Mouse (Mus musculus) stomach, embryonic 15.5 days (tissue): Measurements from ENCODE around the gene Zfp111. TPM values are rescaled to one million over a fixed set of nuclear protein-coding genes. Genes with fewer than 3 reads are reported as not detected.

ENCODE experiments used
- ATAC-seq: fragments of 200-750 bp; cut with Nextera tagmentation; 2 replicates; pipeline ENCODE4 v1.8.0; 2017; ENCODE audit warnings: low read depth, moderate number of reproducible peaks, moderate TSS enrichment; ENCODE audit not compliant: insufficient read depth, low FRiP score
- H3K27ac ChIP-seq: fragments of 300-500 bp; sonication (generic); 2 replicates; pipeline ENCODE4 v1.5.1; 2015; ENCODE audit warnings: mild to moderate bottlenecking, inconsistent platforms
- H3K27me3 ChIP-seq: fragments of 300-500 bp; sonication (generic); replicated peaks from 2 replicates; pipeline ENCODE4 v1.6.1; 2015; ENCODE audit warnings: inconsistent platforms
- H3K36me3 ChIP-seq: fragments of 300-500 bp; sonication (generic); 2 replicates; pipeline ENCODE4 v1.6.1; 2015; ENCODE audit warnings: inconsistent platforms
- H3K4me1 ChIP-seq: fragments of 300-500 bp; sonication (generic); 2 replicates; pipeline ENCODE4 v1.6.1; 2015; ENCODE audit warnings: inconsistent platforms
- H3K4me2 ChIP-seq: fragments of 300-500 bp; sonication (generic); 2 replicates; pipeline ENCODE4 v1.6.1; 2015; ENCODE audit warnings: mild to moderate bottlenecking, inconsistent platforms
- H3K4me3 ChIP-seq: fragments of 300-500 bp; sonication (generic); replicated peaks from 2 replicates; pipeline ENCODE4 v1.5.1; 2015; ENCODE audit warnings: inconsistent platforms
- H3K9ac ChIP-seq: fragments of 300-500 bp; sonication (generic); 2 replicates; pipeline ENCODE4 v1.6.1; 2015; ENCODE audit warnings: inconsistent platforms
- H3K9me3 ChIP-seq: fragments of 300-500 bp; sonication (generic); 2 replicates; pipeline ENCODE4 v1.6.1; 2016; ENCODE audit warnings: inconsistent platforms
- WGBS: fragments of 180-500 bp; shearing (Covaris S2); methylation state at CpG from one replicate; pipeline ENCODE4 v1.1.7; 2015; 5-methylcytosine and 5-hydroxymethylcytosine counted together
- polyA plus RNA-seq: library from polyadenylated mRNA; unstranded; fragments of >200 nt; fragmentation: Nextera tagmentation; extraction: Ambion mirVana; gene quantifications from 2 replicates; pipeline ENCODE4 v1.2.1, GENCODE M21; 2015

Gene Zfp111
- polyA plus RNA-seq, 1 experiment from 2014 or later = 8.5 TPM

DNA sequence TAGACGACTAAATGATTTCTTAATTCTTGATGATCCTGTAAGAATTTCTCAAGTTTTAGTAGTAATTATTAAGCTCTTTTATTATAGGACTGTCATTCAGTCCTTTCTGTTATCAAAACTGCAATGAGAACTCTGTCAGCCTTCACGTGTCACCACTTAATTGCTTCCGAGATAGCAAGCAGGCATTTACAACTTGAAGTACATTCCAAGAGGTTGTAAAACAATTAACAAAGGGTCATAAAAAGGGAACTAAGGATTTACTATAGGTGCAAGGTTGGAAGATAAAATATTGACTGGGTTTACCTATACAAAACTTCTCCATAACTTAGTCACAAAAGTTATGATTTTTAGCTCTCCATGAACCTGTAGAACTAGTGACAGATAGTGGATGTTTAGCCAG lies 18.1 kb downstream of the Zfp111 start:
- Histone ChIP-seq H3K4me1 (no peaks in the 10 kb centered on the region), H3K27me3 (no peaks in the 10 kb centered on the region), H3K4me2 (no peak overlapping the region), H3K9ac (no peak overlapping the region), H3K36me3 (peaks cover 23% of the 10 kb centered on the region), H3K4me3 (no peak overlapping the region), H3K9me3 (no peaks in the 10 kb centered on the region), H3K27ac (no peak overlapping the region)
- 67% methylated on average over 3 of the region's 3 CpGs for WGBS
- no peak for ATAC-seq

- WGBS = 73% methylated on average over 2 of the region's 2 CpGs
- Histone ChIP-seq H3K9me3 (no peaks in the 10 kb centered on the region), H3K9ac (no peak overlapping the region), H3K4me1 (no peaks in the 10 kb centered on the region), H3K4me3 (no peak overlapping the region), H3K36me3 (peaks cover 16% of the 10 kb centered on the region), H3K27me3 (no peaks in the 10 kb centered on the region), H3K4me2 (no peak overlapping the region), H3K27ac (no peak overlapping the region)
- no peak for ATAC-seq
Observed at GRCm38 (mm10) chr7:24191361-24191760, 19.9 kb downstream of the Zfp111 start.

GRCm38 (mm10) chr7:24189571-24189944 lies 21.7 kb downstream of the Zfp111 start:
- peaks cover 10% of the 10 kb centered on the region for H3K36me3 ChIP-seq
- ATAC-seq = no peak
- no peak overlapping the region for H3K4me3 ChIP-seq
- H3K4me2 ChIP-seq = no peak overlapping the region
- no peak overlapping the region for H3K9ac ChIP-seq
- H3K4me1 ChIP-seq = no peaks in the 10 kb centered on the region
- no peak overlapping the region for H3K27ac ChIP-seq
- no peaks in the 10 kb centered on the region for H3K9me3 ChIP-seq
- H3K27me3 ChIP-seq = no peaks in the 10 kb centered on the region
- WGBS = 68% methylated on average over 5 of the region's 5 CpGs

DNA sequence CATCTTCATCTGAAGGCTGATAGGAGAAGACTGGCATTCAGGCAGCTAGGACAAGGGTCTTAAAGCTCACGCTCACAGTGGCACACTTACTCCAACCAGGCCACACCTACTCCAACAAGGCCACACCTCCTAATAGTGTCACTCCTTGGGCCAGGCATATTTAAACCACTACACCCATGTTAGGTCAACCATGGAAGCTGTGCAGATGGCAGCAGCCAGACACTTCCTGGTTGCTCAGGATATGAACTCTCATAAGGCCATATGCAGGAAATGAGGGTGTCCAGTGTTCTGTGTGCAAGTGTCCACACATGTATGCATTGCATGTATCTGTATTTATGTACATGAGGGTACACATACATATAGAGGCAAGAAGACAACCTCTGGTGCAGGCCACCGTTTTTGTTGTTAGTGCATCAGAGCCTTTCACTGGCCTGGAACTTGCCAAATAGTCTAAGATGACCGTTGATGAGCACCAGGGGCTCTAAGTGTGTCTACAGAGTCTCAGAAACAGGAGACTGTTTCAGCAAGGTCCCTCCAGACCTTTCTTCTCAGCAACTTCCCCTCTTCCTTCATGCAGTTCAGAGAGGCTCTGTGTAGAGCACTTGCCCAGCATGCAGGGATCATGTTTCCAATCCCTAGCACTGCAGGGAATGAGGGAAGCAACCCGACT lies 22.2 kb downstream of the Zfp111 start:
- H3K9me3 ChIP-seq = no peaks in the 10 kb centered on the region
- H3K27me3 ChIP-seq = no peaks in the 10 kb centered on the region
- H3K4me3 ChIP-seq = no peak overlapping the region
- 63% methylated on average over 4 of the region's 4 CpGs for WGBS
- ATAC-seq = no peak
- no peak overlapping the region for H3K27ac ChIP-seq
- H3K9ac ChIP-seq = no peak overlapping the region
- no peak overlapping the region for H3K4me2 ChIP-seq
- H3K36me3 ChIP-seq = 0 out of 2 replicates have a peak, but pooled peaks cover 5% of the 10 kb centered on the region
- no peaks in the 10 kb centered on the region for H3K4me1 ChIP-seq

GRCm38 (mm10) chr7:24187611-24188010 lies 23.6 kb downstream of the Zfp111 start:
- no peaks in the 10 kb centered on the region for H3K9me3 ChIP-seq
- H3K27ac ChIP-seq = no peak overlapping the region
- no peaks in the 10 kb centered on the region for H3K36me3 ChIP-seq
- no peak for ATAC-seq
- H3K9ac ChIP-seq = no peak overlapping the region
- no peaks in the 10 kb centered on the region for H3K27me3 ChIP-seq
- no peak overlapping the region for H3K4me2 ChIP-seq
- WGBS = 58% methylated on average over 1 of the region's 1 CpGs
- H3K4me3 ChIP-seq = no peak overlapping the region
- H3K4me1 ChIP-seq = no peaks in the 10 kb centered on the region

- Histone ChIP-seq H3K27ac (no peak overlapping the region), H3K9me3 (no peaks in the 10 kb centered on the region), H3K9ac (no peak overlapping the region), H3K4me1 (no peaks in the 10 kb centered on the region; the same call in 1 of the 2 replicates), H3K4me3 (peak overlapping the region; percentile 63), H3K27me3 (no peaks in the 10 kb centered on the region), H3K4me2 (peak overlapping the region; percentile 57), H3K36me3 (0 out of 2 replicates have a peak, but pooled peaks cover 3% of the 10 kb centered on the region)
- ATAC-seq = no peak
- WGBS = 43% methylated on average over 6 of the region's 6 CpGs
Observed at GRCm38 (mm10) chr7:24175337-24175711, 35.9 kb downstream of the Zfp111 start.

DNA sequence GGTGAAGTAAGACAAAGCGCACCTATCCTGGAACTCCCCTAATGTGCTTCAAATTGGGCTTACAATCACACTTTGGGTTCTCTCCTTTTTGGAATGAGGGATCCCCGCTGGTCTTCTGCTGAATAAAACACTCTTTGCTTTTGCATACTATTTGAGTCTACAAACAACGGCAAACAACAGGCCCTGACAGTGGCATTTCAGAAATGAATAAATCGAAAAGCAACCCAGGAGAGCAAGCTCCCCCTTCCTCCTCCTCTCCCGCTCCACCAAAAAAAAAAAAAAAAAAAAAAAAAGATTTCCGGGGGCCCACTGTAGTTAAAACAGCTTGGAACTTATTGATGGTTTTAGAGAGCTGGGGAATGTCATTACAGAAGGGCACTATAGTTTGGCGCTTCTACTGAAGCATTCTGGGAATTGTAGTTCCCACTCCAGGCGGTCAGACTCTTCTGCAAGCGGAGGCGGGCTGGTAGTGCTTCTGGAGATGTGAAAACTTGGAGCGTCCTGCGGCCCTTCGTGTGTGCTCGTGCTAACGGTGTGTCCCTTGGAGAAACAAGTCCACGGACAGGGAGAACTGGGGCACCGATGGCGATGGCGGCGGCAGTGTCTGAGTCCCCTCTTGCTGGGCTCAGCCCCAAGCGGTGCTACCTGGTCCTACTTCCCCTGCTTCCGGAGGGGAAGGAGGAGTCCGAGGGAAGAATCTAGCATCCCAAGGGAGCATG lies 36.5 kb downstream of the Zfp111 start, which contains the start of gene Zfp114:
Gene Zfp114, plus strand, starts transcription at position 443 of the 719 bp plus-strand sequence.
- WGBS = 9% methylated on average over 23 of the region's 23 CpGs
- no peak within 1 kb of the TSS for H3K9ac ChIP-seq
- H3K27me3 ChIP-seq = no peaks in the 10 kb centered on the region
- H3K36me3 ChIP-seq = 0 out of 2 replicates have a peak, but pooled peaks cover 3% of the 10 kb centered on the region
- peak; percentile 87 for ATAC-seq
- H3K4me2 ChIP-seq = peak within 1 kb of the TSS; percentile 57
- H3K9me3 ChIP-seq = no peaks in the 10 kb centered on the region
- peak within 1 kb of the TSS; percentile 63 for H3K4me3 ChIP-seq
- H3K4me1 ChIP-seq = no peaks in the 10 kb centered on the region; the same call in 1 of the 2 replicates
- H3K27ac ChIP-seq = peak within 1 kb of the TSS; percentile 58; the same call in 1 of the 2 replicates

DNA sequence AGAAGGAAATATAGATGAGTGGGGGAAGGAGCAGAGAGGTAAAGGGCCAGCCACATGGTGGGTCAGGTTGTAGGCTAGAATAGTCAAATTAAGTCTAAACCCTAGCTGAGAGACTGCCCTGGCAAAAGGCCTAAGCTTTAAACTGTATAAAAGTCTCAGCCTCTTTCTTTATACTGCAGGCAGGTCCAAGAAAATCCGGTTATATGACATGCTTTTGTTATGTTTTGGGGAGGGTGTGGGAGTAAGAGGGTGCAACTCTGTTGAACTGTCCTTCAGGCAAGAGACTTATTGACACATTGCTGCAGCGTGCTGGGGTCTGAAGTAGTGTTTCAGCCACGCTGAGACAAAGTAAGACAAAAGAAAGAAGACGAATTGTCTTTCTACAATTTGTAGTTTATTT lies 39.1 kb downstream of the Zfp111 start:
- Histone ChIP-seq H3K4me2 (no peak overlapping the region), H3K27me3 (no peaks in the 10 kb centered on the region), H3K4me3 (no peak overlapping the region), H3K9ac (no peak overlapping the region), H3K9me3 (no peaks in the 10 kb centered on the region), H3K4me1 (no peaks in the 10 kb centered on the region; the same call in 1 of the 2 replicates), H3K27ac (no peak overlapping the region), H3K36me3 (no peaks in the 10 kb centered on the region)
- ATAC-seq = no peak
- 61% methylated on average over 4 of the region's 4 CpGs for WGBS

DNA sequence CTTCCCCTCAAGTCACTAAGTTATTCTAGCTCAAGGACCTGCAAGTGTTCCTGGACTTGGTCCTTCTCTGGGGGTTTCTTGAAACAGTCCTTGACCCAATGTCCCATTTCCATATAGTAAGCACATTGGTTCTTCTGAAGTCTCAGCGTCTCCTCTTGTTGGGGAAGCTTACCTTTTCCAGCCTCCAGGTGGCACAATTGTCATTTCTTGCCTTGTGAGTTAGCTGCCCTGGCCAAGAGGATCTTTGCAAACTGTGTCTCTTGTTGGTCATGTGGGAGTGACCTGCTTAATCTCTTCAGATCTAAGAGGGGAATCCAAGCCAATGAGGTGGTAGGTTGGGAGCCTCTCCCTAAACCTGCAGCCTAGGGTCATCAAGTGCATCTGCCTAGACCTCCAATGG lies 58.0 kb downstream of the Zfp111 start:
- Histone ChIP-seq H3K27ac (no peak overlapping the region), H3K27me3 (no peaks in the 10 kb centered on the region), H3K4me2 (no peak overlapping the region), H3K4me1 (no peaks in the 10 kb centered on the region), H3K9me3 (no peaks in the 10 kb centered on the region; the same call in 1 of the 2 replicates), H3K36me3 (no peaks in the 10 kb centered on the region), H3K4me3 (no peak overlapping the region), H3K9ac (no peak overlapping the region)
- ATAC-seq = no peak
- WGBS = 13% methylated on average over 1 of the region's 1 CpGs

Other genes with a start within 250 kb of the Zfp111 start
- gene Vmn1r181, start 236.8 kb downstream of the Zfp111 start, polyA plus RNA-seq = not detected in 2 replicates
- not detected in 2 replicates for gene V1rd19, start 209.8 kb downstream of the Zfp111 start, polyA plus RNA-seq
- not detected in 2 replicates for gene Vmn1r183, start 158.2 kb downstream of the Zfp111 start, polyA plus RNA-seq
- 16.7 and 17.3 TPM in 2 replicates for gene Zfp180, start 129.5 kb downstream of the Zfp111 start, polyA plus RNA-seq
- 6.8 and 7.4 TPM in 2 replicates for gene Zfp112, start 99.1 kb downstream of the Zfp111 start, polyA plus RNA-seq
- 13.5 and 14.0 TPM in 2 replicates for gene Zfp235, start 77.3 kb downstream of the Zfp111 start, polyA plus RNA-seq
- 5.5 and 6.3 TPM in 2 replicates for gene Zfp114, start 36.4 kb downstream of the Zfp111 start, polyA plus RNA-seq
- gene Zfp109, start 26.1 kb upstream of the Zfp111 start, polyA plus RNA-seq = 5.1 and 5.6 TPM in 2 replicates
- 3.5 and 4.3 TPM in 2 replicates for gene Zfp108, start 43.4 kb upstream of the Zfp111 start, polyA plus RNA-seq
- gene Zfp93, start 59.0 kb upstream of the Zfp111 start, polyA plus RNA-seq = 7.2 and 7.4 TPM in 2 replicates
- gene Zfp61, start 89.8 kb upstream of the Zfp111 start, polyA plus RNA-seq = 29.6 and 31.3 TPM in 2 replicates
- 9.3 and 11.1 TPM in 2 replicates for gene Zfp94, start 105.2 kb upstream of the Zfp111 start, polyA plus RNA-seq
- 0.15 TPM in 1 of 2 replicates, not detected in the other for gene Tescl, start 122.5 kb upstream of the Zfp111 start, polyA plus RNA-seq
- gene Lypd5, start 137.8 kb upstream of the Zfp111 start, polyA plus RNA-seq = 0.26 and 3.0 TPM in 2 replicates
- 7.1 and 14.4 TPM in 2 replicates for gene Kcnn4, start 158.8 kb upstream of the Zfp111 start, polyA plus RNA-seq
- gene Smg9, start 188.2 kb upstream of the Zfp111 start, polyA plus RNA-seq = 20.9 and 23.7 TPM in 2 replicates
- gene Irgc1, start 240.9 kb upstream of the Zfp111 start, polyA plus RNA-seq = not detected in 2 replicates